Mouse (Mus musculus): ENCODE data around the gene Synj2.

DNA sequence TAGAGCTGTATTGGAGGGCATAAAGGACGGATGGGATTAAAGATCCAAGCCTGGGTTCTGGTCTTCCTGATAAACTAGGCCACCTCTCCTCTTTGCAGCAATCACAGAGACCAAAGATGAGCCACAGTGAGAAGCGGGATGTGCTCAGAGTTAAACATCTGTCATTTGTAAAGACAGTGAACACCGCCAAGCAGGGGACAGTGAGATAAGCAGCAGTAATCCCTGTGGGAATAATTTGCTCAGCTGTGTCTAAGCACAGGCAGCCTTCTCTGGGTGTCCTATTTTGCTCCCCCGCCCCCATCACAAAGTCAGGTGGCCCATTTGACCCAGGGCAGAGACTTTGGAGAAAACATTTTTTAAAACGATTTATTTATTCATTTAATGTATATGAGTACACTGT lies 25.6 kb downstream of the Synj2 start:
- TF ChIP-seq CTCF (IDR thresholded peaks at IDR 0.05; ENCODE audit: low read depth, low read length) = no peak
- TF ChIP-seq TAL1 (conservative IDR thresholded peaks at IDR 0.05; ENCODE audit: low read depth, low read length) = no peak
- no peak for TF ChIP-seq POLR2AphosphoS5 (IDR thresholded peaks at IDR 0.05; ENCODE audit: insufficient replicate concordance, low read depth, low read length)
- no peak for TF ChIP-seq GATA1 (IDR thresholded peaks at IDR 0.05; ENCODE audit: borderline replicate concordance, low read length)
- no peak for TF ChIP-seq GATA2 (IDR thresholded peaks at IDR 0.05; ENCODE audit: borderline replicate concordance, low read depth, low read length)
